Mouse (Mus musculus): ENCODE results near the gene Ercc2. TPM values are rescaled to one million over a fixed set of nuclear protein-coding genes. Genes with fewer than 3 reads are reported as not detected.
A peak's percentile ranks its signal among the peaks of the same experiment; 100 is the strongest.

Ercc2 gene
- polyA plus RNA-seq, 1 experiment from 2014 or later: 22.9 TPM

DNA sequence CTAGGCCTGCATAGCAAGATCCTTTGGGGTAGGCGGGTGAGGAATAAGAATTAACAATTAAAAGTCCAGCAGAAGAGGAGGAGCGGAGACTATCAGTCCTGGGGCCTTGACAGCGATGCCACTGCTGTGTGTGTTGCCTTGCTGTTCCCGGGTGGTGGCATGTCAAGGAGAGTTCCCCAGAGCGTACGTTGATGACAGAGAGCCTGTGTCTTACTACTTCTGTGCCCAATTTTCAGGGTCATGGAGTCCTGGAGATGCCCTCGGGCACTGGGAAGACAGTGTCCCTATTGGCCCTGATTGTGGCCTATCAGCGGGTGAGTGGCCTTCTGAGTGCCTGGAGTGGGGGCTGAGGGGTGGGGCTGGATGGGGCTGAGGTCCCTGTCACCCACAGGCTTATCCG lies 1.9 kb downstream of the Ercc2 start:
- no peaks in the 10 kb centered on the region for H3K9me3 ChIP-seq
- peak overlapping the region; percentile 91; the same call in 1 of the 2 replicates for H3K4me2 ChIP-seq
- H3K27me3 ChIP-seq: no peaks in the 10 kb centered on the region
- WGBS: 87% methylated on average over 9 of the region's 9 CpGs
- ATAC-seq (ENCODE audit: insufficient number of reproducible peaks, insufficient read depth, low FRiP score, low TSS enrichment, low read depth): no peak
- peaks cover 51% of the 10 kb centered on the region for H3K36me3 ChIP-seq
- peaks cover 14% of the 10 kb centered on the region for H3K4me1 ChIP-seq (replicated peaks)
- no peak overlapping the region for H3K27ac ChIP-seq
- H3K4me3 ChIP-seq (replicated peaks): 0 out of 2 replicates have a peak overlapping the region, but pooled peaks have one; percentile 3
- H3K9ac ChIP-seq (replicated peaks): no peak overlapping the region

- Histone ChIP-seq H3K27me3 (no peaks in the 10 kb centered on the region), H3K4me2 (no peak overlapping the region), H3K36me3 (peaks cover 99% of the 10 kb centered on the region), H3K4me3 (replicated peaks) (no peak overlapping the region), H3K27ac (no peak overlapping the region), H3K9me3 (no peaks in the 10 kb centered on the region), H3K4me1 (replicated peaks) (no peaks in the 10 kb centered on the region), H3K9ac (replicated peaks) (no peak overlapping the region)
- WGBS: 84% methylated on average over 10 of the region's 10 CpGs
- no peak for ATAC-seq (ENCODE audit: insufficient number of reproducible peaks, insufficient read depth, low FRiP score, low TSS enrichment, low read depth)
Observed at GRCm38 (mm10) chr7:19388699-19389413, 7.0 kb downstream of the Ercc2 start.

DNA sequence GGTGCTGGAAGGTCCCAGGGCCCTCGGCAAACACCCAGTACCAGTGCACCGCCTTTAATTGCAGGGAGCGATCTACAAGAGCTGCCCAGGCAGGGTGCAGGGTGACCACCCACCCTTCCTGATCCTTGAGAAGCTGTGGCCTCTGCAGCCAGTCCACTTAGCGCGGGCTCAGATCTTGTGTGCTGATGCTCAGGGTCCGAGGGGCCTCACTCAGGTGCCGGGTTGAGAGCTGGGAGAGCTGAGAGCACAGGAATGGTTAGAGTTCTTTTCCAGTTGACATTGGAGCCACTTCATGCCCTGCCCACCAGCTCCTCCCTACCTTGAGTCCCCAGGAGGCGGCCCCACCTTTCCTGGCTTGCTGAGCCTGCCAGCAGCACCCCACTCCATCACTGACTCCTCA lies 12.7 kb downstream of the Ercc2 start:
- no peak overlapping the region for H3K4me2 ChIP-seq
- H3K4me1 ChIP-seq (replicated peaks): peaks cover 5% of the 10 kb centered on the region
- H3K27me3 ChIP-seq: peaks cover 8% of the 10 kb centered on the region
- 95% methylated on average over 8 of the region's 8 CpGs for WGBS
- no peak for ATAC-seq (ENCODE audit: insufficient number of reproducible peaks, insufficient read depth, low FRiP score, low TSS enrichment, low read depth)
- H3K4me3 ChIP-seq (replicated peaks): no peak overlapping the region
- H3K27ac ChIP-seq: no peak overlapping the region
- no peak overlapping the region for H3K9ac ChIP-seq (replicated peaks)
- no peaks in the 10 kb centered on the region for H3K9me3 ChIP-seq
- peaks cover 65% of the 10 kb centered on the region for H3K36me3 ChIP-seq

DNA sequence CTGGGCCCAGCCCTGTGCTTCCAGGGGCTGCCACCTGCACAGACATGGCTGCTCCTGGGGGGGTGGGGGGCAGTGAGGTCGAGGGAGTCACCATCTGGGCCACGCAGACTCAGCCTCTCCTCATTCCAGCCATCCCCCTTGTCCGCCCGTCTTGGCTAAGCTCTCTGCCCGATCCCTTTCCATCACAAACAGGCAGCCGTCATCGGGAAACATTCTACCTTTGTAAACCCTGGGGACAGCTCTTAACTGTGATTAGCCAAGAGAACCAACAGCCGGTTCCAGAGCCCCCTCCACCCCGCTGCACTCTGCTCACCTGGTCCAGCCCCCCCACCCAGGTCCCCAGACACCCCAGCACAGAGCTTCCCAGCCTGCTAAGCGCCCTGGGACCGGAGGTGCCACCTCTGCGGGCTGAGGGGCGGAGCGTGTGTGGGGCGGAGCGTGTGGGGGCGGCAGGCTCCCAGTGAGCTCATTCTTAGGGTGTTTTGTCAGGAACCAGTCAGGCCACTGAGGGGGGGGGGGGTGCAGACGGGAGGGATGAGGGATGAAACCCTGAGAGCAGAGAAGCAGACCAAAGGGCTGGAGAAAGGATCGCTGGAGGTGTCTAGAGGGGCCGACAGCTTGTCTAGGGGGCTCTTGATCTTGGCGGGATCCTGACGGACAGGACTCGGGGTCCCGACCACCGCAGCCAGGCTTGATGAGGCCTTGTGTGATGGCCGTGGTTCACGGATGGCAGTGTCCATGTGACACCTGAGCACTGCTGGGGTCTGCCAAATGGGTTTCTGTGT lies 17.9 kb downstream of the Ercc2 start:
- whole genome bisulfite sequencing: 1% methylated on average over 27 of the region's 27 CpGs
- Histone ChIP-seq H3K4me1 (replicated peaks) (peaks cover 22% of the 10 kb centered on the region), H3K27me3 (peaks cover 60% of the 10 kb centered on the region), H3K9ac (replicated peaks) (peak overlapping the region; percentile 53), H3K27ac (0 out of 2 replicates have a peak overlapping the region, but pooled peaks have one; percentile 29), H3K4me2 (peak overlapping the region; percentile 62), H3K36me3 (peaks cover 13% of the 10 kb centered on the region), H3K9me3 (peaks cover 8% of the 10 kb centered on the region), H3K4me3 (replicated peaks) (peak overlapping the region; percentile 38)
- peak; percentile 44; the same call in 1 of the 2 replicates for ATAC-seq (ENCODE audit: insufficient number of reproducible peaks, insufficient read depth, low FRiP score, low TSS enrichment, low read depth)

GRCm38 (mm10) chr7:19400946-19401345 lies 19.1 kb downstream of the Ercc2 start:
- no peak overlapping the region for H3K4me2 ChIP-seq
- no peak overlapping the region for H3K27ac ChIP-seq
- peaks cover 22% of the 10 kb centered on the region for H3K4me1 ChIP-seq (replicated peaks)
- no peak overlapping the region for H3K4me3 ChIP-seq (replicated peaks)
- ATAC-seq (ENCODE audit: insufficient number of reproducible peaks, insufficient read depth, low FRiP score, low TSS enrichment, low read depth): no peak
- 84% methylated on average over 4 of the region's 4 CpGs for WGBS
- peaks cover 8% of the 10 kb centered on the region for H3K9me3 ChIP-seq
- H3K36me3 ChIP-seq: no peaks in the 10 kb centered on the region
- peaks cover 71% of the 10 kb centered on the region for H3K27me3 ChIP-seq
- H3K9ac ChIP-seq (replicated peaks): no peak overlapping the region

- 78% methylated on average over 9 of the region's 9 CpGs for whole genome bisulfite sequencing
- Histone ChIP-seq H3K9ac (replicated peaks) (no peak overlapping the region), H3K4me1 (replicated peaks) (peaks cover 22% of the 10 kb centered on the region), H3K4me2 (no peak overlapping the region), H3K36me3 (no peaks in the 10 kb centered on the region), H3K9me3 (peaks cover 8% of the 10 kb centered on the region), H3K4me3 (replicated peaks) (no peak overlapping the region), H3K27ac (no peak overlapping the region), H3K27me3 (peaks cover 80% of the 10 kb centered on the region)
- ATAC-seq (ENCODE audit: insufficient number of reproducible peaks, insufficient read depth, low FRiP score, low TSS enrichment, low read depth): no peak
Observed at GRCm38 (mm10) chr7:19402535-19403112, 20.8 kb downstream of the Ercc2 start.

DNA sequence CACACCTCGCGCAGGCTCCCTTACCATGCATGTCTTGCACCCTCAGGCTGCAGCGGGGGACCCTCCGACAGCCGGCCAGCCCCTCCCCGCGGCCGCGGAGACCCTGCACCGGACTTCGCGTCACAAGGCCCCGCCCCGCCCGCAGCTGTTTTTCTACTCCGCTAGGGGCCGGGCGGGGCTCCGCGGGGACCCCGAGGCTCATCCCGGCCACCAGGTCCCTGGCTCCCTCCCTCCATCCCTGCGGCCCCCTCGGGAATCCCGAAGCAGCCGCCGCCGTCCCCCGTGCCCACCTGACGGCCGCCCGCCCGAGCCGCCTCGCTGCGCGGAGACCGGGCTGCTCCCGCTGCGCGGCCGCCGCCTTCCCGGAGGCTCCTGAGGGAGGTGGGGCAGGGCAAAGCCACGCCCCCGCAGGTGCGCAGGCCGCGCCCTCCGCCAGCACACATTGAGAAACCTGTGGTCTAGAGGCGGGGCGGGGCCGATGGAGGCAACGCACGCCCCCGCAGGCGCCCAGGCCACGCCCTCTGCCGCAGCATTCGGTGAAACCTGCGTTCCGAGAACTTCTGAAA lies 22.0 kb downstream of the Ercc2 start, which contains the start of gene Klc3:
TSS of gene Klc3 (minus strand) at position 374 of the 566 bp plus-strand sequence.
- H3K36me3 ChIP-seq: no peaks in the 10 kb centered on the region
- peaks cover 8% of the 10 kb centered on the region for H3K9me3 ChIP-seq
- no peak for ATAC-seq (ENCODE audit: insufficient number of reproducible peaks, insufficient read depth, low FRiP score, low TSS enrichment, low read depth)
- peak within 1 kb of the TSS; percentile 98 for H3K4me2 ChIP-seq
- peaks cover 22% of the 10 kb centered on the region for H3K4me1 ChIP-seq (replicated peaks)
- peaks cover 78% of the 10 kb centered on the region for H3K27me3 ChIP-seq
- under 1% methylated on average over 62 of the region's 62 CpGs for WGBS
- H3K27ac ChIP-seq: no peak within 1 kb of the TSS
- H3K9ac ChIP-seq (replicated peaks): peak within 1 kb of the TSS; percentile 58
- H3K4me3 ChIP-seq (replicated peaks): peak within 1 kb of the TSS; percentile 69

GRCm38 (mm10) chr7:19404476-19404875 lies 22.7 kb downstream of the Ercc2 start, which contains the start of gene Ckm:
Ckm (plus strand) TSS chr7:19404776.
- Histone ChIP-seq H3K4me3 (replicated peaks) (peak within 1 kb of the TSS; percentile 69), H3K4me1 (replicated peaks) (peaks cover 17% of the 10 kb centered on the region), H3K9ac (replicated peaks) (peak within 1 kb of the TSS; percentile 58), H3K36me3 (no peaks in the 10 kb centered on the region), H3K9me3 (peaks cover 8% of the 10 kb centered on the region), H3K27me3 (peaks cover 73% of the 10 kb centered on the region), H3K27ac (no peak within 1 kb of the TSS), H3K4me2 (peak within 1 kb of the TSS; percentile 98)
- WGBS: 56% methylated on average over 7 of the region's 7 CpGs
- no peak for ATAC-seq (ENCODE audit: insufficient number of reproducible peaks, insufficient read depth, low FRiP score, low TSS enrichment, low read depth)

DNA sequence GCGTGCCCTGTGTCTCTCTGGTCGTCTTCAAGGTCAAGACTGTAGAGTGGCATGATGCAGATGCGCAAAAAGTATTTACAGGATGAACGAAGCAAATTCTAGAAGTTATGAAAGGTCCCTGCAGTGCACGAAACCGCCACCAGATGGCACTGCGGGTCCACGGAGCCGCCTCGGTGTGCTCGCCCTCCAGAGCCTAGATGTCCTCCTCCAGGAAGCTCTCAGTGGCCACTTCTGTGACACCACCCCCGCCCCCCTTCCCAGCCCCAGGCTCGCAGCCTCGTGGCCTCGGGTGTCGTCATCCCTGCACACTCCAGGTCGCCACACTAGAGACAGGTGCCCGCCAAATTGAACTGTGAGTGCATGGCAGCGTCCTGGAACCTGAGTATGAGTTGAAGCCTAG lies 23.6 kb downstream of the Ercc2 start:
- 4% methylated on average over 19 of the region's 19 CpGs for WGBS
- Histone ChIP-seq H3K9ac (replicated peaks) (no peak overlapping the region), H3K4me3 (replicated peaks) (no peak overlapping the region), H3K27ac (no peak overlapping the region), H3K4me2 (peak overlapping the region; percentile 30; the same call in 1 of the 2 replicates), H3K4me1 (replicated peaks) (peaks cover 17% of the 10 kb centered on the region), H3K27me3 (peaks cover 66% of the 10 kb centered on the region), H3K36me3 (no peaks in the 10 kb centered on the region), H3K9me3 (peaks cover 8% of the 10 kb centered on the region)
- no peak for ATAC-seq (ENCODE audit: insufficient number of reproducible peaks, insufficient read depth, low FRiP score, low TSS enrichment, low read depth)

GRCm38 (mm10) chr7:19409753-19410152 lies 27.9 kb downstream of the Ercc2 start:
- no peak overlapping the region for H3K9ac ChIP-seq (replicated peaks)
- no peak overlapping the region for H3K4me3 ChIP-seq (replicated peaks)
- ATAC-seq (ENCODE audit: insufficient number of reproducible peaks, insufficient read depth, low FRiP score, low TSS enrichment, low read depth): peak; percentile 48
- no peaks in the 10 kb centered on the region for H3K36me3 ChIP-seq
- H3K4me2 ChIP-seq: no peak overlapping the region
- peaks cover 25% of the 10 kb centered on the region for H3K27me3 ChIP-seq
- H3K9me3 ChIP-seq: peaks cover 5% of the 10 kb centered on the region; the same call in 1 of the 2 replicates
- peaks cover 5% of the 10 kb centered on the region for H3K4me1 ChIP-seq (replicated peaks)
- no peak overlapping the region for H3K27ac ChIP-seq
- WGBS: 46% methylated on average over 6 of the region's 6 CpGs
